Mouse (Mus musculus): Measurements from ENCODE around the gene Fgfr2. TPM values are rescaled to one million over a fixed set of nuclear protein-coding genes. Genes with fewer than 3 reads are reported as not detected.

The Fgfr2 gene
- total RNA-seq, 2 experiments from 2014 or later, result 56.7 to 61.5 TPM

- no peak for DNase-seq (ENCODE audit: low spot score in 2 of 2)
Measured at GRCm38 (mm10) chr7:130307036-130307435, 2816.1 kb downstream of the Fgfr2 start.

- peak; percentile 26 to 44 for DNase-seq (ENCODE audit: low spot score in 2 of 2)
Measured at GRCm38 (mm10) chr7:130304642-130305041, 2818.5 kb downstream of the Fgfr2 start.

- no peak for DNase-seq (ENCODE audit: low spot score in 2 of 2)
Measured at GRCm38 (mm10) chr7:130303464-130303863, 2819.7 kb downstream of the Fgfr2 start.

DNA sequence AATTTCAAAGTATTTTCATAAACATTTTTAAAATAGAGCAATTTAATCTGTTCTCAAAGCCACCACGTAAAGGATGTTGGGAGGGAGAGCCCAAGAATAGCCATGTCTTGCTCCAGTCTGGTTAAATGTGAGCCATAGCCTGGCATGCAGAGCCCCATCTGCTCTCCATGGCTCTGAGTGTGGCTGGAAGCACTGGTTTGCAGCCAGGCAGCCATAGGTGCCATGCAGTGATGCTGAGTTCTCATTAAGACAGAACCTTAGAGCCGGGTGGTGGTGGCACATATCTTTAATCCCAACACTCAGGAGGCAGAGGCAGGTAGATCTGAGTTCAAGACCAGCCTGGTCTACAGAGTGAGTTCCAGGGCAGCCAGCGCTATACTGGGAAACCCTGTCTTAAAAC is 2822.5 kb downstream of the Fgfr2 start:
- no peak for DNase-seq (ENCODE audit: low spot score in 2 of 2)

- DNase-seq (ENCODE audit: low spot score in 2 of 2), result no peak
Measured at GRCm38 (mm10) chr7:130298926-130299594, 2824.1 kb downstream of the Fgfr2 start.

- DNase-seq (ENCODE audit: low spot score in 2 of 2), result no peak
Measured at GRCm38 (mm10) chr7:130291179-130291578, 2832.0 kb downstream of the Fgfr2 start.

DNA sequence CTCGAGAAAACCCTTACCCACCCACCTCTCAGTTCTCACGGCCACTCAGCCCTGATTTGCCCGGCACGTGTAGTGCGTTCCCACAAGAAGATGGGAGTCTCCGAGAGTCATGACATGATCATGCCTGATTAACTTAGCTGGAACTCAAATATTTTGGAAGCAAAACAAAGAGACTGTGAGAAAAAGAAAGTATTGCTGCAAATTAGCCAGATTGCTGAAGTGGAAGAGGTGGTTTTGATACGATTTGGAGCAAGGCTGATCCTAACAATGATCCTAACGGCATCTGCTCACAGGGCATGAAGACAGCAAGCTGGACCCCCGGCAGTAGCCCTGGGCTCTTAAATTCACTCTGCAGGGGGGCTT is 2833.7 kb downstream of the Fgfr2 start:
- DNase-seq (ENCODE audit: low spot score in 2 of 2), result no peak

DNA sequence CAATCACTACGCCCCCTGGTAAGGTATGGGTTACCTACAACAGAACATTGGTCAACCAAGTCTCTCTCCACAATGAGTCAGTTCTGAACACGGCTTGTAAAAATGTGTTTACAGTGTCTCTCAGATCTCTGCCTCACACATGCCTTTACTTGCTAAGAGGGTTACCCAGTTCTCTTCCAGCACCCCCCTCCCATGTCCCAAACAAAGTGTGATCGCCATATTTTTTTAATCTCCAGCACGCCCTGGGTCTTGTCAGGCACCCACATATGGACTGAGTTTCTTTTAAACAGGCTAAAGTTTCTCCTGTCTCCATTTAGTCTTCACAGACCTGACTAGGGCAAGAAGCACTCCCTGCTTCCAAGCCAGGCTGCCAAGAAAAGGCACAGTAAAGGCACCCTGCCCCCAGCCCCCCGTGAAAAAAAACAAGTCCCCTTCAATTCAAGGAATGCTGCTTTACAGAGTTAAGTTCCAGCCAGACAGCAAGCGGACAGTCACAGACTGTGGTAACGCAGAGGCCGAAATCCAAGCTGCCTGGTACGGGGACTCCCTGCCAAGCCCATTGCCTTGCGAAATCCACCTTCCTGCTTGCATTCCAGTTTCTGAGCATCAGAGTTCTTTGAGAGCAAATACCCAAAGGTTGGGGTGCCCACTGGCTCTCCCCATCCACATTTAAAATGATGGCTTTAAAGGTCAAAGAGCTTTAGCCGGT is 2834.3 kb downstream of the Fgfr2 start:
- DNase-seq (ENCODE audit: low spot score in 2 of 2), result no peak

- no peak for DNase-seq (ENCODE audit: low spot score in 2 of 2)
Measured at GRCm38 (mm10) chr7:130288248-130288647, 2834.9 kb downstream of the Fgfr2 start.

DNA sequence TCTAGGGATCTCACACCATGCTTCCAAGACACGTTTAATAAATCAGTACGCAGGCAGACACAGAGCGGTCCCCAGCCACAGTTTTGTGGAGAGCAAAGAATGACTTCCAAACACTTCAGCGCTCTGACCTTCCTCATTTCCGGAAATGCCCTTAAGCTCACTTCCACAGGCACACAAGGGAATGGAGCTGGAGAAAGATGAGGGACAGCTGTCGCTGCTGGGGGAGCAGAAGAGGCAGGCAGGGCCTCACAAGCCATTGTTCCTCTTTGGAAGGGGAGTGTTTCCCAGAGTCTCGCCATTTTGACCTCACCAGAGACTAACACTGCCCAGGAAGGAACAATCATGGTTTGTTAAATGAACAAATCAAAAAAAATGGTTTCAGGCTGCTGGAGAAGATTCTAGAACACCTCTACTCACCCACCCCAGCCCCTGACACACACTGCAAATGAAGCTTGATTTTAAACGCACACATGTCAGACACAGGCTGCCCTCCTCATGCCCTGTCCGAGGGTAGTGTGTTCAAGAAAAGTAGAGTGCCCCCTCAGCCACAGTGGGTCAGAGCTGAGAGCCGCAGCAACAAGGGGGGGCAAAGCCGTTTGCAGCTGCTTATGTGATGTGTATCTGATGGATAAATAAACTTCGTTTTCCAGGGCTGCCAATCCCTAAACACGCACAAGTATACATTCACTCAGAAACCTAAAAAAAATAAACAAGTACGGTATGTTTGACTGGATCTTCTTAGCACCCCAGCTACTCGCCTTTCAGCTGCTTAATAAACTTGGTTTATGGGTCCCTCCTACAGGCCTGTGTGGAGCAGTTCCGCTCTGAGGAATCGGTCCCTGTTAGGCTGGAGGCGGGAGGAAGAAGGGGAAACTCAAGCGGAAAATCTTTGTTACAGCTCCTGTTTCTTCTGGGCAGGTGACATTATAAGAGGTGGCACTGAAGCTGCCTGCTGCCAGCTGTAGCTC is 2844.1 kb downstream of the Fgfr2 start:
- no peak for DNase-seq (ENCODE audit: low spot score in 2 of 2)

GRCm38 (mm10) chr7:130278000-130278737 is 2845.0 kb downstream of the Fgfr2 start:
- DNase-seq (ENCODE audit: low spot score in 2 of 2), result no peak

GRCm38 (mm10) chr7:130273265-130273664 is 2849.9 kb downstream of the Fgfr2 start:
- DNase-seq (ENCODE audit: low spot score in 2 of 2), result peak in 1 of 2 experiments; percentile 83

- no peak for DNase-seq (ENCODE audit: low spot score in 2 of 2)
Measured at GRCm38 (mm10) chr7:130270807-130271206, 2852.3 kb downstream of the Fgfr2 start.

DNA sequence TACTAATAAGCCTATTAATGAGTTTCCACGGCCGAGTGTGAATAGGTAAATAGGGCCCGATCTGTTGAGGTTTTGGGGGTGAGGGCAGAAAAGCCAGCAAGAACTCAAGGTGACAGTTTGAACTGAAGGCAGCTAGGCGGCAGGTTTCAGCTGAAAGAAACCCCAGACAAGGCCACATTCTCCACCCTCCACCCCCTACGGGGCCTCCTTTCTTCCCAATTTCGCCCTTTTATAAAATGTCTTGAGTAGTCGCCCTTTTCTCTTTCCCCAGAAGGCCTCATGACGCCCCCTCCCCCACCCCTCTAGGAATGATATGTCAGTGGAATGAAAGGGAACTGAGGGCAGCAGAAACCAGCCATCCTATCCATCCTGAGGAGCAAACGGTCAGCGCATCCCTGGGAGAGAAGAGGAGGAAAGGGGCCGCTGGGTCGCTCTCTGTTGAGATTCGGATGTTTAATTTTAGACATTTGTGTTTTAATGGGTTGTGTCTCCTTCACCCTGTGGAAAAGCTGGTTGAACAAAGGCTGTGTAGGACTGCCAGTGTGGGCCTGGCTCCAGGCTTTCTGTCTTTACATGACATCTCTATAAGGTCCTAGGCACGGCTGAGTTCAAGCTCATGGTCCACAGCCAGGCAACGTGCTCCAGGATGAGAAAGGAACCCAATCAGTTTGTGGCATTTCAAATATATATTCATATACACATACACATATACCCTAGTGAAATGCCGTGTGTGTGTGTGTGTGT is 2853.9 kb downstream of the Fgfr2 start:
- DNase-seq (ENCODE audit: low spot score in 2 of 2), result no peak

DNA sequence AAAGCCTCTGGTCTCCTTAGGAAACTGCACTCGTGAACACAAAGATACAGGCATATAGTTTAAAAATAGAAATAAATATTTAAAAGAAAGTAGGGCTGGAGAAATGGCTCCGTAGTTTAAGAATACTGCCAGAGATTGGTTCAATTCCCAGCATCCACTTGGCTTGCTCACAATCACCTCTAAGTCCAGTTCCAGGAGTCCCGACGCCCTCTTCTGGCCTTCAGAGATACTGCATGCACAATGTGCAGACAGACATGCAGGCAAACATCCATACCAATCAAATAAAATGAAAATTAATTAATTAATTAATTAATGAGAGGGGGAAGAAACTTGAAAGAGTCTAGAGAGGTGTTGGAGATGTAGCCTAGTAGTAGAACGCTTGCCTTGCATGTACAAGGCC is 2856.1 kb downstream of the Fgfr2 start:
- DNase-seq (ENCODE audit: low spot score in 2 of 2), result no peak

- peak in 1 of 2 experiments; percentile 54 for DNase-seq (ENCODE audit: low spot score in 2 of 2)
Measured at GRCm38 (mm10) chr7:130266166-130266490, 2857.0 kb downstream of the Fgfr2 start.

GRCm38 (mm10) chr7:130265319-130266165 is 2857.6 kb downstream of the Fgfr2 start:
- DNase-seq (ENCODE audit: low spot score in 2 of 2), result peak; percentile 45 to 64

- DNase-seq (ENCODE audit: low spot score in 2 of 2), result peak in 1 of 2 experiments; percentile 52
Measured at GRCm38 (mm10) chr7:130264616-130265318, 2858.4 kb downstream of the Fgfr2 start.

All from layer of hippocampus, adult 18-20 months (tissue).